Mouse (Mus musculus): ENCODE measurements around the gene Cmas. TPM values are rescaled to one million over a fixed set of nuclear protein-coding genes. Genes with fewer than 3 reads are reported as not detected.
A peak's percentile ranks its signal among the peaks of the same experiment; 100 is the strongest.

Cmas gene
- polyA plus RNA-seq, 1 experiment from 2014 or later, result 145 TPM

GRCm38 (mm10) chr6:142746765-142747164 lies 9.7 kb upstream of the Cmas start:
- H3K4me1 ChIP-seq (ENCODE audit: control insufficient read depth, insufficient read depth, low read length), result no peaks in the 10 kb centered on the region; the same call in 1 of the 2 replicates
- WGBS, result 42% methylated on average over 7 of the region's 7 CpGs
- H3K9me3 ChIP-seq (ENCODE audit: control insufficient read depth, low read length), result no peaks in the 10 kb centered on the region
- H3K36me3 ChIP-seq (ENCODE audit: control insufficient read depth, insufficient read depth, low read length), result no peaks in the 10 kb centered on the region
- ATAC-seq, result no peak
- H3K4me3 ChIP-seq (ENCODE audit: low read length), result no peak overlapping the region
- no peak overlapping the region for H3K4me2 ChIP-seq (ENCODE audit: low read depth, low read length)
- no peaks in the 10 kb centered on the region for H3K27me3 ChIP-seq (replicated peaks; ENCODE audit: control insufficient read depth, insufficient read depth, low read length)
- H3K27ac ChIP-seq (ENCODE audit: low read length), result peak overlapping the region; percentile 70
- H3K9ac ChIP-seq (ENCODE audit: low read depth, low read length), result 0 out of 2 replicates have a peak overlapping the region, but pooled peaks have one; percentile 7

DNA sequence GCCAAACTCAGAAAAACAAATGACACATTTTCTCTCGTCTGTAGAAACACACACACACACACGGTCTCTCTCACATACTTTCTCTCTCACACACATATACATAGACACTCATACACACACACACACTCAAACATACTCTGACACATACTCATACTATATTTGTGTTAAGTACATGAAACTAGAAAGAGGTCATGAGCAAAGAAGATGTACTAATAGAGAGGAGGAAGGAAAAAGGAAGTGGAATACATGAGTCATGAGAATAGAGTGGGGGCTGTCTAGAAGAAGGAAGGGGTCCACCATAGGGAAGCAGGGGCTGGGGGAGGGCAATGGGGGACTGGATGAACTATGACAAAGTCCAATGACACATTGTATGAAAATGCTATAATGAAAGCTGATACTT lies 9.3 kb upstream of the Cmas start:
- H3K9ac ChIP-seq (ENCODE audit: low read depth, low read length), result no peak overlapping the region
- no peaks in the 10 kb centered on the region for H3K9me3 ChIP-seq (ENCODE audit: control insufficient read depth, low read length)
- H3K27ac ChIP-seq (ENCODE audit: low read length), result peak overlapping the region; percentile 70
- H3K27me3 ChIP-seq (replicated peaks; ENCODE audit: control insufficient read depth, insufficient read depth, low read length), result no peaks in the 10 kb centered on the region
- no peaks in the 10 kb centered on the region; the same call in 1 of the 2 replicates for H3K4me1 ChIP-seq (ENCODE audit: control insufficient read depth, insufficient read depth, low read length)
- 0 out of 2 replicates have a peak, but pooled peaks have one; percentile 25 for ATAC-seq
- WGBS, result 52% methylated on average over 2 of the region's 2 CpGs
- no peak overlapping the region for H3K4me2 ChIP-seq (ENCODE audit: low read depth, low read length)
- H3K36me3 ChIP-seq (ENCODE audit: control insufficient read depth, insufficient read depth, low read length), result no peaks in the 10 kb centered on the region
- H3K4me3 ChIP-seq (ENCODE audit: low read length), result no peak overlapping the region

DNA sequence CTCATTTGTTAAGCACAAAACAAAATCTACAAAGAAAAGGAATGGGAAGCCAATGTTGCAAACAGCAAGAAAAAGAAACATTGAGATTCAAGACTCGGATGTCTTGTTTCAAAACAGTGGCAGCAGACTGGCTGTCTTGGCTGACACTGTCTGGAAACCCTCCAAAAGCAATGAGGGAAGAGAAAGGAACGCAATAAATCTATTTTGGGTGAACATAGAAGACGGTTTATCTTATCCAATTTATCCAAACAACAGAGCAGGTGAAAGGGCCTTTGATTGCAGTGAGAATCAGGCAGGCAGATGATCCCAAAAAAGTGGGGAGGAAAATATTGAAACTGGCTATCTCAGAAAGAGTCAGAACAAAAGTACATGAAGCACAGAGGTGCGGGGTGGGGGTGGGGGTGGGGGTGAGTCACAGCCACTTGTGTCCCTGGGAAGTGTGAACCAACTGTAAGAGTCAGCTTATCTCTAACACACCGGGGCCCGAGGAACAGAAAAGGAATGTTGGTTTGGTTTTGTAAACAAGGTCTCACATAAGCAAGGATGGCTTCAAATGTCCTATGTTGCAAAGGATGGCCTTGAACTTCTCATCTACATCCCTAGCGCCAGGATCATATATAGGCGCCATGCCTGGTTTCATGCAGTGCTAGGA lies 8.3 kb upstream of the Cmas start:
- Histone ChIP-seq H3K4me2 (ENCODE audit: low read depth, low read length) (no peak overlapping the region), H3K4me3 (ENCODE audit: low read length) (no peak overlapping the region), H3K9me3 (ENCODE audit: control insufficient read depth, low read length) (no peaks in the 10 kb centered on the region), H3K27ac (ENCODE audit: low read length) (no peak overlapping the region), H3K4me1 (ENCODE audit: control insufficient read depth, insufficient read depth, low read length) (no peaks in the 10 kb centered on the region; the same call in 1 of the 2 replicates), H3K27me3 (replicated peaks; ENCODE audit: control insufficient read depth, insufficient read depth, low read length) (no peaks in the 10 kb centered on the region), H3K9ac (ENCODE audit: low read depth, low read length) (no peak overlapping the region), H3K36me3 (ENCODE audit: control insufficient read depth, insufficient read depth, low read length) (no peaks in the 10 kb centered on the region)
- WGBS, result 48% methylated on average over 8 of the region's 8 CpGs
- ATAC-seq, result no peak

GRCm38 (mm10) chr6:142751365-142751764 lies 5.1 kb upstream of the Cmas start:
- Histone ChIP-seq H3K9ac (ENCODE audit: low read depth, low read length) (no peak overlapping the region), H3K27ac (ENCODE audit: low read length) (no peak overlapping the region), H3K4me1 (ENCODE audit: control insufficient read depth, insufficient read depth, low read length) (no peaks in the 10 kb centered on the region; the same call in 1 of the 2 replicates), H3K4me2 (ENCODE audit: low read depth, low read length) (no peak overlapping the region), H3K27me3 (replicated peaks; ENCODE audit: control insufficient read depth, insufficient read depth, low read length) (no peaks in the 10 kb centered on the region), H3K36me3 (ENCODE audit: control insufficient read depth, insufficient read depth, low read length) (no peaks in the 10 kb centered on the region), H3K4me3 (ENCODE audit: low read length) (no peak overlapping the region), H3K9me3 (ENCODE audit: control insufficient read depth, low read length) (no peaks in the 10 kb centered on the region)
- ATAC-seq, result no peak
- 57% methylated on average over 9 of the region's 9 CpGs for WGBS

DNA sequence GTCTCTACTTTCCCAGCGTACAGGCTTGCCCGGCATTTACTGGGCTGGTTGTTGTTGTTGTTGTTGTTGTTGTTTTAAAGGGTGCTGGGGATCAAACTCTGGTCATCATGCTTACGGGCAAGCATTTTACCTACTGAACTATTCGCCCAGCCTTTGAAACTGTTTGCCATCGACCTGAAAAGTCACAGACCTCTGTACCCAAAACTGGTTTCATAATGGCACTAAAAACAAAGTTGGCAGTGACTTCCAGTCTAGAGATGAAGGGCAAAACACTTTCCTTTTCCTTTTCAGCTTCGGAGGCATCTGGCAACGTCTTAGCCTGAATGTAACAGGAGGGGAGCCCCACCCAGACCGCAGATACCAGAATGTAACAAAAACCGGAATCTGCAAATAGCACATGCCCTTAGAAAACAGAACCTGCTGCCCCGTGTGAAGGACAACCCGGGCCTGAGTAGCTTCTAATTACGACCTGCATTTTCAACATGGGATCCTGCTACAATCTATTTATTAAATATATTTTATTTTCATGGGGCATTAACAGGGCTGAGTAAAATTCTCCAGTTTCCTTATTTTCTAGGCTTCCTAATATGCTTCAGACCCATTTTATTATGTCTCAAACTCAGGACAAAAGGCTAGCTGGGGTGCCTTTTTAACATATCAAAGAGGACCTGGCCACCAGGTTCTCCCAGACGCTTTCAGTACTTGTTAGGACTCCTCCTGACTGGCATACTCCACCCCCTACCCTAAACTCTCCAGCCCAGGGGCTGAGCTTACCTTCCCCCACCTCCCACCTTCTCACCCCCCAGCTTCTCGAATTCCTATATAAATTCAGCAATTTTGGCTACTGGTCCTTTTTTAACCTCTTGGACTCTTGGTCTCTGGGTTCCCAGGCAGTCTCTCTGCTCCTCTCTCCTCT lies 3.9 kb upstream of the Cmas start:
- H3K9ac ChIP-seq (ENCODE audit: low read depth, low read length), result no peak overlapping the region
- H3K36me3 ChIP-seq (ENCODE audit: control insufficient read depth, insufficient read depth, low read length), result no peaks in the 10 kb centered on the region
- H3K4me3 ChIP-seq (ENCODE audit: low read length), result no peak overlapping the region
- H3K27ac ChIP-seq (ENCODE audit: low read length), result no peak overlapping the region
- no peaks in the 10 kb centered on the region; the same call in 1 of the 2 replicates for H3K4me1 ChIP-seq (ENCODE audit: control insufficient read depth, insufficient read depth, low read length)
- H3K27me3 ChIP-seq (replicated peaks; ENCODE audit: control insufficient read depth, insufficient read depth, low read length), result no peaks in the 10 kb centered on the region
- H3K4me2 ChIP-seq (ENCODE audit: low read depth, low read length), result no peak overlapping the region
- 45% methylated on average over 14 of the region's 14 CpGs for WGBS
- ATAC-seq, result no peak
- H3K9me3 ChIP-seq (ENCODE audit: control insufficient read depth, low read length), result no peaks in the 10 kb centered on the region

- WGBS, result 28% methylated on average over 10 of the region's 10 CpGs
- Histone ChIP-seq H3K36me3 (ENCODE audit: control insufficient read depth, insufficient read depth, low read length) (peaks cover 6% of the 10 kb centered on the region; the same call in 1 of the 2 replicates), H3K27me3 (replicated peaks; ENCODE audit: control insufficient read depth, insufficient read depth, low read length) (no peaks in the 10 kb centered on the region), H3K27ac (ENCODE audit: low read length) (peak overlapping the region; percentile 99), H3K4me2 (ENCODE audit: low read depth, low read length) (peak overlapping the region; percentile 76), H3K4me1 (ENCODE audit: control insufficient read depth, insufficient read depth, low read length) (peaks cover 17% of the 10 kb centered on the region), H3K9me3 (ENCODE audit: control insufficient read depth, low read length) (no peaks in the 10 kb centered on the region), H3K9ac (ENCODE audit: low read depth, low read length) (peak overlapping the region; percentile 97), H3K4me3 (ENCODE audit: low read length) (peak overlapping the region; percentile 89)
- ATAC-seq, result no peak
These were observed 964 bp downstream of the Cmas start for GRCm38 (mm10) chr6:142757334-142757965.

DNA sequence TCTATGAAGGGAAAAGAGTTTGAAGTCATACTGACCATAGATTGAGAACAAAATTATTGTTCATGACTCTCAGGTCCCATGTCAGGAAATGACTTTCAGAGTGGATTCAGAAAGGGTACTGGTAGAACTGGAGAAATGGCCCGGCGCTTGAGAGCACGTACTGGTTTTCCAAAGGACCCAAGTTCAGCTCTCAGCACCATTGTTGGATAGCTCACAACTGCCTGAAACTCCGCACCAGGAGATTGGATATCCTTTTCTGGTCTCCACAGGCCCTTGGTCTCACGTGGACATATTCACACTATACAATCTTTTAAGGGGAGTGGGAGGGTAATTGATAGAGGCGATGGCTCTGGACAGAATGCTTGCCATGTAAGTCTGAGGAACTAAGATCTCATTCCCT lies 1.5 kb downstream of the Cmas start:
- Histone ChIP-seq H3K4me1 (ENCODE audit: control insufficient read depth, insufficient read depth, low read length) (peaks cover 17% of the 10 kb centered on the region), H3K36me3 (ENCODE audit: control insufficient read depth, insufficient read depth, low read length) (peaks cover 6% of the 10 kb centered on the region; the same call in 1 of the 2 replicates), H3K27ac (ENCODE audit: low read length) (peak overlapping the region; percentile 99), H3K4me2 (ENCODE audit: low read depth, low read length) (peak overlapping the region; percentile 76), H3K4me3 (ENCODE audit: low read length) (peak overlapping the region; percentile 89), H3K9me3 (ENCODE audit: control insufficient read depth, low read length) (no peaks in the 10 kb centered on the region), H3K27me3 (replicated peaks; ENCODE audit: control insufficient read depth, insufficient read depth, low read length) (no peaks in the 10 kb centered on the region), H3K9ac (ENCODE audit: low read depth, low read length) (peak overlapping the region; percentile 97; the same call in 1 of the 2 replicates)
- no peak for ATAC-seq
- WGBS, result 84% methylated on average over 6 of the region's 6 CpGs

DNA sequence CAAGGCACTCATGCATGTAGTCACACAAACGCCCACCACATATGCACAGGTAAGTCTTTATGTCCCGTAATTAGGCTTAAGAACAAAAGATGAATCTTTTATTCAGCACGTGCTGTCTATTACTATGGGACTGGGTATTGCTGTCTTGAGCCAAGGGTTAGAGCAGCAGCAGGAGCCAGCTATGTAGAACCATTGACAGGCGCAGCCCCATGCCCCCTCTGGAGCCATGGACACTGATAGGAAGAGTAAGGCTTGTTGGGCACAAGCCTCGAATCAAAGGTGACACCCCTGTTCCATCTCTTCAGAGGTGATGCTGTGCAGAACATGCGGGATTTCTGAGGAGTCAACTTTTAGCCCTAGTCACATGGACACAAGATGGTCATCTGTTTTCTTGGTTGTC lies 2.1 kb downstream of the Cmas start:
- Histone ChIP-seq H3K27me3 (replicated peaks; ENCODE audit: control insufficient read depth, insufficient read depth, low read length) (no peaks in the 10 kb centered on the region), H3K27ac (ENCODE audit: low read length) (peak overlapping the region; percentile 74; the same call in 1 of the 2 replicates), H3K4me3 (ENCODE audit: low read length) (no peak overlapping the region), H3K9me3 (ENCODE audit: control insufficient read depth, low read length) (no peaks in the 10 kb centered on the region), H3K4me1 (ENCODE audit: control insufficient read depth, insufficient read depth, low read length) (peaks cover 17% of the 10 kb centered on the region), H3K36me3 (ENCODE audit: control insufficient read depth, insufficient read depth, low read length) (peaks cover 6% of the 10 kb centered on the region; the same call in 1 of the 2 replicates), H3K9ac (ENCODE audit: low read depth, low read length) (no peak overlapping the region), H3K4me2 (ENCODE audit: low read depth, low read length) (peak overlapping the region; percentile 76)
- WGBS, result 94% methylated on average over 6 of the region's 6 CpGs
- no peak for ATAC-seq

GRCm38 (mm10) chr6:142759633-142760032 lies 3.1 kb downstream of the Cmas start:
- Histone ChIP-seq H3K36me3 (ENCODE audit: control insufficient read depth, insufficient read depth, low read length) (peaks cover 7% of the 10 kb centered on the region; the same call in 1 of the 2 replicates), H3K4me1 (ENCODE audit: control insufficient read depth, insufficient read depth, low read length) (peaks cover 17% of the 10 kb centered on the region), H3K27ac (ENCODE audit: low read length) (peak overlapping the region; percentile 74), H3K4me3 (ENCODE audit: low read length) (no peak overlapping the region), H3K9me3 (ENCODE audit: control insufficient read depth, low read length) (no peaks in the 10 kb centered on the region), H3K4me2 (ENCODE audit: low read depth, low read length) (no peak overlapping the region), H3K9ac (ENCODE audit: low read depth, low read length) (no peak overlapping the region), H3K27me3 (replicated peaks; ENCODE audit: control insufficient read depth, insufficient read depth, low read length) (no peaks in the 10 kb centered on the region)
- WGBS, result 60% methylated on average over 2 of the region's 2 CpGs
- ATAC-seq, result peak; percentile 52
